Mouse (Mus musculus): ENCODE measurements around the gene Olfr605. TPM values are rescaled to one million over a fixed set of nuclear protein-coding genes. Genes with fewer than 3 reads are reported as not detected.
"Not testable (repeated sequence)": the region's sequence is repeated elsewhere in the genome, so short reads cannot be mapped to it uniquely, and the experiment has no call there.

The Olfr605 gene
- polyA plus RNA-seq (2014; fragmentation: Nextera tagmentation; extraction: Ambion mirVana): not detected in 2 replicates

DNA sequence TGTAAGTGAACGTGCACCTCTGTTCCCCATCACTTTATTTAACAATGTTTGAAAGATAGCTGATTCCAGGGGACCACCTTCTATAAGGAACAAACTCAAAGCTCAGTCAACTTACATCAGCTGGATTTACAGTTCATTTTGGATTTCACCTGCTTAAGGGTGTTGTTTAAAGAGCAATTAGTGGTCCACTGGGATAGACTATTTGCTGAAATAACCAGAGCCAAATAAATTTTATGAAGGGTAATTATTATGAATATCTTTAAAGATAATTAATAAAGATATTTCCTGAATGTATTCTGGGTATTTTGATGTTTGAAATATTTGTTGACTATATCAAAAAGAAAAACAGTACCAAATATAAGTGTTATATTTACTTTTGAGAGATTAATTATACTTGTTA lies at the start of gene Olfr605:
Gene Olfr605, minus strand, starts transcription at position 101 of the 400 bp plus-strand sequence.
- Histone ChIP-seq H3K36me3 (ENCODE audit: control insufficient read depth, insufficient read depth, low read length) (no peaks in the 10 kb centered on the region), H3K4me3 (ENCODE audit: low read depth, low read length) (no peak within 1 kb of the TSS), H3K9me3 (ENCODE audit: control insufficient read depth, low read depth, low read length) (no peaks in the 10 kb centered on the region), H3K27ac (ENCODE audit: low read length) (no peak within 1 kb of the TSS), H3K4me2 (replicated peaks; ENCODE audit: low read depth, low read length) (no peak within 1 kb of the TSS), H3K4me1 (ENCODE audit: control insufficient read depth, insufficient read depth, low read length) (no peaks in the 10 kb centered on the region), H3K9ac (replicated peaks; ENCODE audit: low read depth, low read length) (no peak within 1 kb of the TSS), H3K27me3 (ENCODE audit: control insufficient read depth, insufficient read depth, low read length) (no peaks in the 10 kb centered on the region)
- no peak for ATAC-seq (ENCODE audit: insufficient number of reproducible peaks, insufficient read depth, low FRiP score, low read depth)
- WGBS: 68% methylated on average over 1 of the region's 1 CpGs

DNA sequence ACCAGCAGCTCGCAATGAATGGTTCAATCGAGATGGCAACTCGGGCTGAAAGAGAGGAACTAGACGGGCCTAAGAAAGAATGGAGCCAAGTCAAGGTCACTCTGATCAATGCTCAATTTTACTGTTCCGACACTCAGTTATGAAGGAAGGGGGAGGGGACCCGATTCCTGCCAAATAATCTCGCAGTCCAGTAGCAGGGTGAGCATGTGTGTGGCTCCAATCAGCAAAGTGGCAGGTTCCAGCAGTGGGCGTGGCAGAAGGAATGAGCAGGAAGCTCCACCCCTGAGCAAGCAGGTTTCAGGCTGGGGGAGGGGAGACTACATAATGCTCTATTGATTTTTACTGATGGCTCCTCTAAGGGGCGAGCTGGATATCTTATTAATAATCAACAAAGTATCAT lies 31.9 kb upstream of the Olfr605 start:
- 80% methylated on average over 9 of the region's 9 CpGs for WGBS
- not testable (repeated sequence) for H3K4me1 ChIP-seq (ENCODE audit: control insufficient read depth, insufficient read depth, low read length); H3K27me3 ChIP-seq (ENCODE audit: control insufficient read depth, insufficient read depth, low read length)

DNA sequence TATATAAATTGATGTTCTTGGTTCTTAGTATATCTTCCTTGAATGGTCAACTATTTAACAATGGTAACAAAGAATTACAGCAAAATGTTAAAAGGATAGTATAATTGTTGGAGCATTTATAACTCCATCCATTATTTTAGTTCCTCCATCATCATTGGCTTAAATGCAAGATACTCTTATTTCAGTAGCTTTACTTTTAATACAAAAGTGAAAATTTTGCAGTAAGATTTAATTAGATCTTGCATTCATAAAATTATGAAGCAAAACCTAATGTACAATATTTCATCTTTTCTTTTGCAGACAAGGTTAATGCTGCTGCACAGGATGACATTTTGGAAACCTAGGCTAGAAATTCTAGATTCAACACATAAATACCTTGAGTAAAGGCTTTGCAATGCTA lies 24.3 kb upstream of the Olfr605 start, which contains the start of gene Olfr608:
Gene Olfr608, plus strand, starts transcription at position 301 of the 400 bp plus-strand sequence.
- Histone ChIP-seq H3K36me3 (ENCODE audit: control insufficient read depth, insufficient read depth, low read length) (no peaks in the 10 kb centered on the region), H3K4me2 (replicated peaks; ENCODE audit: low read depth, low read length) (no peak within 1 kb of the TSS), H3K27ac (ENCODE audit: low read length) (no peak within 1 kb of the TSS), H3K9ac (replicated peaks; ENCODE audit: low read depth, low read length) (no peak within 1 kb of the TSS), H3K4me3 (ENCODE audit: low read depth, low read length) (no peak within 1 kb of the TSS), H3K27me3 (ENCODE audit: control insufficient read depth, insufficient read depth, low read length) (no peaks in the 10 kb centered on the region), H3K4me1 (ENCODE audit: control insufficient read depth, insufficient read depth, low read length) (no peaks in the 10 kb centered on the region), H3K9me3 (ENCODE audit: control insufficient read depth, low read depth, low read length) (no peaks in the 10 kb centered on the region)
- ATAC-seq (ENCODE audit: insufficient number of reproducible peaks, insufficient read depth, low FRiP score, low read depth): no peak

More for the DNA sequence above, 31.9 kb upstream of the Olfr605 start:
- not testable (repeated sequence) for H3K9me3 ChIP-seq (ENCODE audit: control insufficient read depth, low read depth, low read length); H3K4me3 ChIP-seq (ENCODE audit: low read depth, low read length); H3K9ac ChIP-seq (replicated peaks; ENCODE audit: low read depth, low read length); H3K27ac ChIP-seq (ENCODE audit: low read length); H3K4me2 ChIP-seq (replicated peaks; ENCODE audit: low read depth, low read length); ATAC-seq (ENCODE audit: insufficient number of reproducible peaks, insufficient read depth, low FRiP score, low read depth); H3K36me3 ChIP-seq (ENCODE audit: control insufficient read depth, insufficient read depth, low read length)

DNA sequence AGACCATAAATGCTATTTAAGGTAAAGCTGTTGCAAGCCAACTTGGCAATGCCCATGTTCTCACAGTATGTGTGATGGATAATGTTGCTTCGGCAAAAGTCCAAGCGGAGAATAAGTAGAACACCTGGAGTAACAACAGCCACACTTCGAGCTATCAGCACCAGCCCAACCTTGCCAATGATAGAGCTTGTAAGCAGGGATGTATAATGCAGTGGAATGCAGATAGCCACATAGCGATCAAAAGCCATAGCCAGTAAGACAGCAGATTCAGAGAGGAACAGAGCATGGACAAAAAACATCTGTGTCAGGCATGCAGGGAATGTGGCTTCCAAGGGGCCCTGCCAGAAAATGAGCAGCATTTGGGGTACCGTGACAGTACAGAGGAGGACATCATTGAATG lies 15.4 kb upstream of the Olfr605 start:
- H3K4me3 ChIP-seq (ENCODE audit: low read depth, low read length): no peak overlapping the region
- H3K4me1 ChIP-seq (ENCODE audit: control insufficient read depth, insufficient read depth, low read length): no peaks in the 10 kb centered on the region
- H3K9ac ChIP-seq (replicated peaks; ENCODE audit: low read depth, low read length): no peak overlapping the region
- no peaks in the 10 kb centered on the region for H3K36me3 ChIP-seq (ENCODE audit: control insufficient read depth, insufficient read depth, low read length)
- ATAC-seq (ENCODE audit: insufficient number of reproducible peaks, insufficient read depth, low FRiP score, low read depth): no peak
- no peaks in the 10 kb centered on the region for H3K27me3 ChIP-seq (ENCODE audit: control insufficient read depth, insufficient read depth, low read length)
- H3K27ac ChIP-seq (ENCODE audit: low read length): no peak overlapping the region
- no peaks in the 10 kb centered on the region for H3K9me3 ChIP-seq (ENCODE audit: control insufficient read depth, low read depth, low read length)
- H3K4me2 ChIP-seq (replicated peaks; ENCODE audit: low read depth, low read length): no peak overlapping the region
- WGBS: 79% methylated on average over 5 of the region's 5 CpGs

DNA sequence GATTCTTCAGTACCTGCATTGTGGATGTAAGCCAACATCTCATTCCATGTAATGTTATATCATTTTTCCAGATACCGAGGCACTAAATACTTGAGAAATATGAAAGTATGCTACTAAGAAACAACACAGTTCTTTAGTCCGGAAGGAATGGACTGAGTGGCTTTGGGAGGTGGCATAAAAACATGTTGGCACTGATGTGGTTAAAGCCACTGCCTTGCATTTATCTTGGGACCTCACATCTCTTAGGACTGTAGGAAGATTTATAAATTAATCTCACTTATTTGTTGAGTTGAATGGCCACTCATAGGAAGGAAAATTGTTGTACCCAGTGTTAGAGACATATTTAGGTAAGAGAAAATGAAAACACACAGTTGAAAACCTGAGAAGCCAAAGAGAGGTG lies 3.5 kb upstream of the Olfr605 start, which contains the start of gene Olfr606:
Gene Olfr606, plus strand, starts transcription at position 301 of the 400 bp plus-strand sequence.
- WGBS: 94% methylated on average over 2 of the region's 2 CpGs

DNA sequence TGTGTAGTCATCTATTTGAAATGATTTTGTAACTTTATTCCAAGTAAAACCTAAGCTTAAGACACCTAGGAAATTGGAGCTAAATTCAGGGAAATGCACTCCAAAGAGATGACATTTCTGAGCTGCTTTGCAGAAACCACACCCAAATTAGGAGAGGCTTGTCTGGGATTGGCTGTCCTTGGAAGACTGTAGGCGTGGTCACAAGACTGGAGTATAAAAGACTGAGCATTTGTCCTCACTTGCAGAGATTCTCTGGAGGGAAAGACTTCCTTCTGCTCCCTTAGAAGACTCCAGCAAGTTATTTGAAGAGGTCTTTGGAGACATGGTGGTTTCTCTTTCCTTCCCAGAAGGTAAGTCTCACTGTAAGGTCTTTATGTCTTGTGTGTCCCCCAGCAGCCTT lies 30.5 kb downstream of the Olfr605 start, which contains the start of gene Usp17lc:
Gene Usp17lc, plus strand, starts transcription at position 301 of the 400 bp plus-strand sequence.
- H3K27ac ChIP-seq (ENCODE audit: low read length); H3K36me3 ChIP-seq (ENCODE audit: control insufficient read depth, insufficient read depth, low read length); H3K9me3 ChIP-seq (ENCODE audit: control insufficient read depth, low read depth, low read length); H3K27me3 ChIP-seq (ENCODE audit: control insufficient read depth, insufficient read depth, low read length); H3K4me1 ChIP-seq (ENCODE audit: control insufficient read depth, insufficient read depth, low read length); H3K4me2 ChIP-seq (replicated peaks; ENCODE audit: low read depth, low read length); ATAC-seq (ENCODE audit: insufficient number of reproducible peaks, insufficient read depth, low FRiP score, low read depth); H3K4me3 ChIP-seq (ENCODE audit: low read depth, low read length); H3K9ac ChIP-seq (replicated peaks; ENCODE audit: low read depth, low read length): not testable (repeated sequence)
- 43% methylated on average over 1 of the region's 1 CpGs for WGBS

More for the DNA sequence above, 3.5 kb upstream of the Olfr605 start, which contains the start of gene Olfr606:
- H3K27me3 ChIP-seq (ENCODE audit: control insufficient read depth, insufficient read depth, low read length): no peaks in the 10 kb centered on the region
- H3K9me3 ChIP-seq (ENCODE audit: control insufficient read depth, low read depth, low read length): no peaks in the 10 kb centered on the region
- no peak within 1 kb of the TSS for H3K4me2 ChIP-seq (replicated peaks; ENCODE audit: low read depth, low read length)
- no peaks in the 10 kb centered on the region for H3K36me3 ChIP-seq (ENCODE audit: control insufficient read depth, insufficient read depth, low read length)
- H3K9ac ChIP-seq (replicated peaks; ENCODE audit: low read depth, low read length): no peak within 1 kb of the TSS
- H3K4me3 ChIP-seq (ENCODE audit: low read depth, low read length): no peak within 1 kb of the TSS
- no peak for ATAC-seq (ENCODE audit: insufficient number of reproducible peaks, insufficient read depth, low FRiP score, low read depth)
- no peaks in the 10 kb centered on the region for H3K4me1 ChIP-seq (ENCODE audit: control insufficient read depth, insufficient read depth, low read length)
- H3K27ac ChIP-seq (ENCODE audit: low read length): no peak within 1 kb of the TSS

DNA sequence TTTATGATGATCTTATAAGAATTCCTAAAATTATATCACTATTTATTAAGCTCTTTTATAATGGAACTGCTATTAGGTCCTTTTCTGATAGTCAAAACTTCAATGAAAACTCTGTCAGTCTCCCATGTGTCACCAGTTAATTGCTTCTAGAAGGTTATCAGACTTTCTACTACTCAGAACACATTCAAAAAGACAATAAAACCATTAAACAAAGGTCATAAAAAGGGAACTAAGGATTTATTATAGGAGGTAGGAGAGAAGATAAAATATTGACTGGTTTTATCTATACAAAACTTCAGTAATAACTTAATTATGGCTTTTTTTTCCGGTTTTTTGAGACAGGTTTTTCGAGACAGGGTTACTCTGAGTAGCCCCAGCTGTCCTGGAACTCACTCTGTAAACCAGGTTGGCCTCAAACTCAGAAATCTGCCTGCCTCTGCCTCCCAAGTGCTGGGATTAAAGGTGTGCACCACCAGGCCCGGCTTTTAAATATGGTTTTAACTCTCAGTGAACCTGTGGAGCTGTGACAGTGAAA lies 38.7 kb downstream of the Olfr605 start:
- not testable (repeated sequence) for H3K4me1 ChIP-seq (ENCODE audit: control insufficient read depth, insufficient read depth, low read length); H3K9me3 ChIP-seq (ENCODE audit: control insufficient read depth, low read depth, low read length); H3K27ac ChIP-seq (ENCODE audit: low read length); H3K4me3 ChIP-seq (ENCODE audit: low read depth, low read length); H3K9ac ChIP-seq (replicated peaks; ENCODE audit: low read depth, low read length); H3K27me3 ChIP-seq (ENCODE audit: control insufficient read depth, insufficient read depth, low read length); H3K36me3 ChIP-seq (ENCODE audit: control insufficient read depth, insufficient read depth, low read length); ATAC-seq (ENCODE audit: insufficient number of reproducible peaks, insufficient read depth, low FRiP score, low read depth); H3K4me2 ChIP-seq (replicated peaks; ENCODE audit: low read depth, low read length)
- 66% methylated on average over 3 of the region's 3 CpGs for WGBS

DNA sequence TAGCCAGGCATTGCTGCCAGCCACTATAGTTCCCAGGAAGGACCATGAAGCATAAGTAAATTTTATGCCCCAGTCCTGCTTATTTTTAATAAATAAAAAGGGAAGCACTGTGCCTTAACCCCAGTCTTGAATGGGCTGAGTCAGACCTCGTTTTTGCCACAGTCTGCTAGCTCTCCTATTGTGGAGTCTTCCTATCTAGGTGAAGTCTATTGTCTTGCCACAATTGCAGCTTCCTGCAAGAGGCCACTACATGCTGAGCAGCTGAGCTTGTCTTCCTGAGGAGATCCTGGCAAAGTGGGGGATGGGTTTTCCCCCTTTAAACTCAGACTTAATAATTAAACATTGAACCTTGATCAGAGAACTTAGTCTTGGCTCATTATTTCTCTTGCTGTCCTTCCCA lies 46.3 kb downstream of the Olfr605 start:
- H3K27ac ChIP-seq (ENCODE audit: low read length): no peak overlapping the region
- no peak overlapping the region for H3K9ac ChIP-seq (replicated peaks; ENCODE audit: low read depth, low read length)
- no peaks in the 10 kb centered on the region for H3K36me3 ChIP-seq (ENCODE audit: control insufficient read depth, insufficient read depth, low read length)
- H3K4me1 ChIP-seq (ENCODE audit: control insufficient read depth, insufficient read depth, low read length): no peaks in the 10 kb centered on the region
- no peak overlapping the region for H3K4me2 ChIP-seq (replicated peaks; ENCODE audit: low read depth, low read length)
- H3K9me3 ChIP-seq (ENCODE audit: control insufficient read depth, low read depth, low read length): no peaks in the 10 kb centered on the region
- ATAC-seq (ENCODE audit: insufficient number of reproducible peaks, insufficient read depth, low FRiP score, low read depth): no peak
- no peak overlapping the region for H3K4me3 ChIP-seq (ENCODE audit: low read depth, low read length)
- WGBS: 19% methylated on average over 1 of the region's 1 CpGs
- no peaks in the 10 kb centered on the region for H3K27me3 ChIP-seq (ENCODE audit: control insufficient read depth, insufficient read depth, low read length)

DNA sequence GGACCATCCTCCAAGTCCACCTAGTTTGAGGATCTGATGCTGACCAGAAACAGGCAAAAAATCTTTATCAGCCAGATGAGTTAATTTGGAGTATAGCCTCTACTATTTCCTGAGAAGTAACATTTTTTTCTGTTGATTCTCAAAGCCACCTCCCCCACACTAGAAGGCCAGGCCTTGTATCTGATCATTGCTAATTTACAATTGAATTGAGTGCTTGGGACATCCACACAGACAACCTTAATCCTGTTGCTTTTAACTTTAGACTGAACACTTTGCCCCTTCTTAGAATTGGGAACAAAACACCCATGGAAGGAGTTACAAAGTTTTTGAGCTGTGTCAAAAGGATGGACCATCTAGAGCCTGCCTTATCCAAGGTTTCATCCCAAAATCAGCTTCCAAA lies 47.5 kb downstream of the Olfr605 start:
- Histone ChIP-seq H3K27ac (ENCODE audit: low read length) (no peak overlapping the region), H3K9ac (replicated peaks; ENCODE audit: low read depth, low read length) (no peak overlapping the region), H3K9me3 (ENCODE audit: control insufficient read depth, low read depth, low read length) (no peaks in the 10 kb centered on the region), H3K4me2 (replicated peaks; ENCODE audit: low read depth, low read length) (no peak overlapping the region), H3K36me3 (ENCODE audit: control insufficient read depth, insufficient read depth, low read length) (no peaks in the 10 kb centered on the region), H3K4me1 (ENCODE audit: control insufficient read depth, insufficient read depth, low read length) (no peaks in the 10 kb centered on the region), H3K27me3 (ENCODE audit: control insufficient read depth, insufficient read depth, low read length) (no peaks in the 10 kb centered on the region), H3K4me3 (ENCODE audit: low read depth, low read length) (no peak overlapping the region)
- ATAC-seq (ENCODE audit: insufficient number of reproducible peaks, insufficient read depth, low FRiP score, low read depth): no peak

Measured in stomach, embryonic 14.5 days (tissue).